Mouse (Mus musculus) testis, adult 2 months (tissue): ENCODE results near the gene Rsph9. TPM values are rescaled to one million over a fixed set of nuclear protein-coding genes. Genes with fewer than 3 reads are reported as not detected.

Experiments
- H3K27ac ChIP-seq: fragments of 200-500 bp; 2 replicates; pipeline ENCODE4 v1.5.1; 2012; ENCODE audit warnings: low read depth, low read length; ENCODE audit not compliant: control insufficient read depth, insufficient read depth
- H3K27me3 ChIP-seq: fragments of 200-500 bp; 2 replicates; pipeline ENCODE4 v1.6.1; 2012; ENCODE audit warnings: mild to moderate bottlenecking, low read length, moderate library complexity; ENCODE audit not compliant: control insufficient read depth, insufficient read depth
- H3K36me3 ChIP-seq: fragments of 200-500 bp; 2 replicates; pipeline ENCODE4 v1.6.1; 2012; ENCODE audit warnings: mild to moderate bottlenecking, low read length; ENCODE audit not compliant: control insufficient read depth, insufficient read depth
- H3K4me1 ChIP-seq: fragments of 200-500 bp; 2 replicates; pipeline ENCODE4 v1.6.1; 2012; ENCODE audit warnings: low read length; ENCODE audit not compliant: control insufficient read depth, insufficient read depth
- H3K4me3 ChIP-seq: fragments of 200-500 bp; 2 replicates; pipeline ENCODE4 v1.5.1; 2012; ENCODE audit warnings: low read depth, mild to moderate bottlenecking, low read length, moderate library complexity, mixed read lengths; ENCODE audit not compliant: control insufficient read depth
- CTCF ChIP-seq: fragments of 200-500 bp; IDR thresholded peaks from 2 replicates; pipeline ENCODE4 v1.5.1; 2012; ENCODE audit warnings: low read depth, mild to moderate bottlenecking, inconsistent platforms, low read length, moderate library complexity; ENCODE audit not compliant: control insufficient read depth, insufficient read depth, insufficient replicate concordance
- POLR2A ChIP-seq: fragments of 200-500 bp; IDR thresholded peaks from 2 replicates; pipeline ENCODE4 v1.6.1; 2012; ENCODE audit warnings: low read depth, mild to moderate bottlenecking, inconsistent platforms, low read length, moderate library complexity; ENCODE audit not compliant: control insufficient read depth
- polyA plus RNA-seq: library from polyadenylated mRNA; depleted of rRNA; stranded (reverse); fragments of >200 nt; gene quantifications from 2 replicates; pipeline ENCODE4 v1.2.3, GENCODE M21; 2012

Gene Rsph9
- polyA plus RNA-seq, 1 experiment: 240 TPM

- H3K4me3 ChIP-seq: no peak overlapping the region
- H3K4me1 ChIP-seq: no peaks in the 10 kb centered on the region
- H3K36me3 ChIP-seq: no peaks in the 10 kb centered on the region; the same call in 1 of the 2 replicates
- no peaks in the 10 kb centered on the region for H3K27me3 ChIP-seq
- H3K27ac ChIP-seq: no peak overlapping the region
- TF ChIP-seq CTCF: no peak
- no peak for TF ChIP-seq POLR2A
These were observed 27.9 kb downstream of the Rsph9 start for GRCm38 (mm10) chr17:46116138-46116537.

GRCm38 (mm10) chr17:46115489-46115888 lies 28.5 kb downstream of the Rsph9 start:
- Histone ChIP-seq H3K27ac (no peak overlapping the region), H3K4me1 (no peaks in the 10 kb centered on the region), H3K36me3 (no peaks in the 10 kb centered on the region; the same call in 1 of the 2 replicates)

GRCm38 (mm10) chr17:46110402-46111289 lies 33.4 kb downstream of the Rsph9 start, which contains the start of gene Mrps18a:
Mrps18a (plus strand) TSS chr17:46110986.
- peak within 1 kb of the TSS; percentile 94 for H3K4me3 ChIP-seq
- H3K4me1 ChIP-seq: peaks cover 6% of the 10 kb centered on the region

More at GRCm38 (mm10) chr17:46115489-46115888, 28.5 kb downstream of the Rsph9 start:
- TF ChIP-seq POLR2A: no peak
- no peak for TF ChIP-seq CTCF
- Histone ChIP-seq H3K27me3 (no peaks in the 10 kb centered on the region), H3K4me3 (no peak overlapping the region)

GRCm38 (mm10) chr17:46108286-46108685 lies 35.7 kb downstream of the Rsph9 start:
- Histone ChIP-seq H3K27me3 (no peaks in the 10 kb centered on the region), H3K4me1 (peaks cover 8% of the 10 kb centered on the region), H3K27ac (no peak overlapping the region), H3K36me3 (no peaks in the 10 kb centered on the region), H3K4me3 (no peak overlapping the region)
- TF ChIP-seq POLR2A: no peak
- no peak for TF ChIP-seq CTCF

More at GRCm38 (mm10) chr17:46110402-46111289, 33.4 kb downstream of the Rsph9 start, which contains the start of gene Mrps18a:
- peak; percentile 95 for TF ChIP-seq POLR2A
- TF ChIP-seq CTCF: no peak
- peak within 1 kb of the TSS; percentile 89 for H3K27ac ChIP-seq
- no peaks in the 10 kb centered on the region for H3K36me3 ChIP-seq
- H3K27me3 ChIP-seq: no peaks in the 10 kb centered on the region

- Histone ChIP-seq H3K36me3 (no peaks in the 10 kb centered on the region), H3K27me3 (no peaks in the 10 kb centered on the region), H3K4me1 (peaks cover 3% of the 10 kb centered on the region; the same call in 1 of the 2 replicates), H3K4me3 (no peak overlapping the region), H3K27ac (no peak overlapping the region)
- TF ChIP-seq CTCF: no peak
- no peak for TF ChIP-seq POLR2A
These were observed 39.5 kb downstream of the Rsph9 start for GRCm38 (mm10) chr17:46104487-46104886.

- Histone ChIP-seq H3K27ac (no peak overlapping the region), H3K4me3 (no peak overlapping the region)
These were observed 41.3 kb downstream of the Rsph9 start for GRCm38 (mm10) chr17:46102608-46103159.

GRCm38 (mm10) chr17:46101906-46102305 lies 42.1 kb downstream of the Rsph9 start:
- TF ChIP-seq POLR2A: no peak
- TF ChIP-seq CTCF: no peak
- Histone ChIP-seq H3K36me3 (no peaks in the 10 kb centered on the region), H3K27ac (no peak overlapping the region)

More at GRCm38 (mm10) chr17:46102608-46103159, 41.3 kb downstream of the Rsph9 start:
- H3K27me3 ChIP-seq: no peaks in the 10 kb centered on the region
- TF ChIP-seq CTCF: no peak
- no peak for TF ChIP-seq POLR2A
- H3K36me3 ChIP-seq: no peaks in the 10 kb centered on the region
- peaks cover 3% of the 10 kb centered on the region; the same call in 1 of the 2 replicates for H3K4me1 ChIP-seq

More at GRCm38 (mm10) chr17:46101906-46102305, 42.1 kb downstream of the Rsph9 start:
- Histone ChIP-seq H3K4me1 (peaks cover 3% of the 10 kb centered on the region; the same call in 1 of the 2 replicates), H3K4me3 (no peak overlapping the region), H3K27me3 (no peaks in the 10 kb centered on the region)
